Mouse (Mus musculus) lung, postnatal 0 days (tissue): ENCODE results near the gene Frmd8. TPM values are rescaled to one million over a fixed set of nuclear protein-coding genes. Genes with fewer than 3 reads are reported as not detected.
A peak's percentile ranks its signal among the peaks of the same experiment; 100 is the strongest.

Experiments used
- ATAC-seq: fragments of 200-750 bp; cut with Nextera tagmentation; 2 replicates; pipeline ENCODE4 v1.8.0; 2017; ENCODE audit warnings: moderate library complexity
- DNase-seq: peaks from one replicate; pipeline ENCODE4 v3.0.0-alpha.2; 2016; ENCODE audit warnings: low spot score
- H3K27ac ChIP-seq: fragments of 300-500 bp; sonication (generic); 2 replicates; pipeline ENCODE4 v1.5.1; 2014; ENCODE audit warnings: antibody characterized with exemption, mild to moderate bottlenecking, low read length, mixed read lengths
- H3K27me3 ChIP-seq: fragments of 300-500 bp; sonication (generic); replicated peaks from 2 replicates; pipeline ENCODE4 v1.6.1; 2014; ENCODE audit warnings: low read length, mixed read lengths; ENCODE audit not compliant: insufficient read depth
- H3K36me3 ChIP-seq: fragments of 300-500 bp; sonication (generic); 2 replicates; pipeline ENCODE4 v1.6.1; 2014; ENCODE audit warnings: low read length, mixed read lengths; ENCODE audit not compliant: insufficient read depth
- H3K4me1 ChIP-seq: fragments of 300-500 bp; sonication (generic); 2 replicates; pipeline ENCODE4 v1.6.1; 2014; ENCODE audit warnings: antibody characterized with exemption, low read depth, low read length, mixed read lengths; ENCODE audit not compliant: insufficient read depth
- H3K4me2 ChIP-seq: fragments of 300-500 bp; sonication (generic); replicated peaks from 2 replicates; pipeline ENCODE4 v1.6.1; 2014; ENCODE audit warnings: low read depth, mild to moderate bottlenecking, low read length, moderate library complexity, mixed read lengths
- H3K4me3 ChIP-seq: fragments of 300-500 bp; sonication (generic); 2 replicates; pipeline ENCODE4 v1.5.1; 2014; ENCODE audit warnings: low read depth, low read length
- H3K9ac ChIP-seq: fragments of 300-500 bp; sonication (generic); replicated peaks from 2 replicates; pipeline ENCODE4 v1.6.1; 2014; ENCODE audit warnings: low read depth, mild to moderate bottlenecking
- H3K9me3 ChIP-seq: fragments of 300-500 bp; sonication (generic); 2 replicates; pipeline ENCODE4 v1.6.1; 2016; ENCODE audit warnings: low read length, mixed read lengths
- CTCF ChIP-seq: IDR thresholded peaks from 2 replicates; pipeline ENCODE4 v1.5.1; 2016; ENCODE audit warnings: antibody characterized with exemption, mild to moderate bottlenecking
- EP300 ChIP-seq: IDR thresholded peaks from 2 replicates; pipeline ENCODE4 v1.6.1; 2016; ENCODE audit warnings: antibody characterized with exemption, mild to moderate bottlenecking, control low read depth
- WGBS: fragments of 180-500 bp; shearing (Covaris S2); extraction: QIAGEN DNeasy Blood & Tissue Kit; methylation state at CpG from one replicate; pipeline ENCODE4 v1.1.7; 2014; 5-methylcytosine and 5-hydroxymethylcytosine counted together
- polyA plus RNA-seq: library from polyadenylated mRNA; unstranded; fragments of >200 nt; fragmentation: Nextera tagmentation; extraction: Ambion mirVana; gene quantifications from 2 replicates; pipeline ENCODE4 v1.2.1, GENCODE M21; 2015

The Frmd8 gene
- polyA plus RNA-seq, 1 experiment from 2014 or later, result 35.1 TPM

DNA sequence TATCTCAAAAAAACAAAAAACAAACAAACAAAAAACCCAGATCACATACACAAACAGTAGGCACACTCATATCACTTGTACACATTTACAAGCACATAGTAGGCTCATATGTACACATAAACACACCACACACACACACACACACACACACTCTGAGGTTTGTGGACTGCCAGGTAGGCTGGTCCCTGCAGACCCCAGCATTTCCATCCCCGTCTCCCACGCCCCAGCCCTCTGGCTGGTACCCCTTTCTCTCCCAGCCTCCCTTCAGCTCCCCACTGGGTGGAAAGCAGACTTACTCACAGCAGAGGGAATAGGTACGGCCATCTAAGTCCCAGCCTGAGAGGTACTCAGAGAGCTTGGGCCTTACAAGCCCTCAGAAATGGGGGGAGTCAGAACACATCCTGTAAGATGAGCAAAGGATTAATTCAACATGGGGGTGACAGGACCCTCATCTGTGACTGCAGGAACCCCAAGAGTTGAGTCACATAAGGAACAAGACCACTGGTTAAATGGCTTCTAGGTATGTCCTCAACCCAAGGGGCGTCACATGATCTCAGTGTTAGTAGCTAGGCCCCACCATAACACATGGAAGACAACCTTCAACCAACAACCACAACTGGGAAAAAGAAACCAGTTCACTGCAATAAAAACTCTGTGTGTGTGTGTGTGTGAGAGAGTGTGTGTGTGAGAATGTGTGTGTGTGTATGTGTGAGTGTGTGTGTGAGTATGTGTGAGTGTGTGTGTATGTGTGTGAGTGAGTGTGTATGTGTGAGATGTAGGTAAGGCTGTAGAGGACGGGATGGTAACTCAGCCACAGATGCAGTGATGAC is 49.0 kb downstream of the Frmd8 start:
- Histone ChIP-seq H3K9ac (no peak overlapping the region), H3K4me2 (no peak overlapping the region), H3K27me3 (no peaks in the 10 kb centered on the region), H3K4me1 (peaks cover 23% of the 10 kb centered on the region), H3K36me3 (0 out of 2 replicates have a peak, but pooled peaks cover 8% of the 10 kb centered on the region), H3K9me3 (no peaks in the 10 kb centered on the region), H3K4me3 (no peak overlapping the region), H3K27ac (no peak overlapping the region; the same call in 1 of the 2 replicates)
- DNase-seq (no peak), ATAC-seq (no peak)
- 87% methylated on average over 5 of the region's 5 CpGs for WGBS
- TF ChIP-seq EP300 (no peak), CTCF (no peak)

DNA sequence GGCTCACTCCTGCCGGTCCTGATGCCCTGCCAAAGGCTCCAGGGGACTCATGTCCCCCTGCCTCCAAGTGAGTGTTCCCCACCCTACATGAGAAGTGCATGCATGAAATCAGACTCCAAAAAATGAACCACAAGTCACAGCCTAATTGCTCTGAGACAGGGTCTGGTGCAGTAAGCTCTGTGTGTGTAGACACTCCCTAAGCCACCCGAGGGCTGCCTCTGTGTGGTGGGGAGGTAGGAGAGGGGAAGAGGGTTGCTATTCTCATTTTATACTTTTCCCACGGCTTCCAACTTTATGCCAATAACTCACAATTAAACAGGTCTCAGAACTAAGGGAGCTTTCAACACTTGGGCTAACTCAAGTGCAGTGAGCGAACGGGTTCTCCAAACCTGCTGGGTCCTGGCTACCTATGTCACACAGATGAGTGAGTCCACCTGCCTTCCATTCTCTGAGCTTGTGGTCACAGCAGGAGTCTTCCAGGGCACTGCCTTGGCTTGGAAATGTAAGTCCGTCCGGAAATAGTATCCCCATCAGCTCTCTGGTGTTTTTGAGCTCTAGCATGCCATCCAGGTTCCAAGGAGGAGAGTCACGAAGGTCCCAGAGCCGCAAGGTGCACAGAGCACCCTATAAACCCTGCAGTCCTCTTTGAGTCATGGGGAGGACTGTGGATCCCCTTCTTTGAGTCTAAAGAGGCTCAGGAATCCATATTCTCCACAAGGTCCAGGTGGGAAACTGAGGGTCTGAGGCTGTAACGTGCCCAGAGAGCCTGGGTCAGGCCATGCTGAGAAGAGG is 50.1 kb downstream of the Frmd8 start:
- ATAC-seq, result no peak
- peak overlapping the region; percentile 85 for H3K27ac ChIP-seq
- H3K4me2 ChIP-seq, result no peak overlapping the region
- no peak for DNase-seq
- no peaks in the 10 kb centered on the region for H3K27me3 ChIP-seq
- peaks cover 20% of the 10 kb centered on the region for H3K4me1 ChIP-seq
- no peak overlapping the region for H3K9ac ChIP-seq
- no peak overlapping the region for H3K4me3 ChIP-seq
- 0 out of 2 replicates have a peak, but pooled peaks cover 8% of the 10 kb centered on the region for H3K36me3 ChIP-seq
- 74% methylated on average over 10 of the region's 10 CpGs for WGBS
- H3K9me3 ChIP-seq, result no peaks in the 10 kb centered on the region
- TF ChIP-seq CTCF, result no peak
- TF ChIP-seq EP300, result no peak

DNA sequence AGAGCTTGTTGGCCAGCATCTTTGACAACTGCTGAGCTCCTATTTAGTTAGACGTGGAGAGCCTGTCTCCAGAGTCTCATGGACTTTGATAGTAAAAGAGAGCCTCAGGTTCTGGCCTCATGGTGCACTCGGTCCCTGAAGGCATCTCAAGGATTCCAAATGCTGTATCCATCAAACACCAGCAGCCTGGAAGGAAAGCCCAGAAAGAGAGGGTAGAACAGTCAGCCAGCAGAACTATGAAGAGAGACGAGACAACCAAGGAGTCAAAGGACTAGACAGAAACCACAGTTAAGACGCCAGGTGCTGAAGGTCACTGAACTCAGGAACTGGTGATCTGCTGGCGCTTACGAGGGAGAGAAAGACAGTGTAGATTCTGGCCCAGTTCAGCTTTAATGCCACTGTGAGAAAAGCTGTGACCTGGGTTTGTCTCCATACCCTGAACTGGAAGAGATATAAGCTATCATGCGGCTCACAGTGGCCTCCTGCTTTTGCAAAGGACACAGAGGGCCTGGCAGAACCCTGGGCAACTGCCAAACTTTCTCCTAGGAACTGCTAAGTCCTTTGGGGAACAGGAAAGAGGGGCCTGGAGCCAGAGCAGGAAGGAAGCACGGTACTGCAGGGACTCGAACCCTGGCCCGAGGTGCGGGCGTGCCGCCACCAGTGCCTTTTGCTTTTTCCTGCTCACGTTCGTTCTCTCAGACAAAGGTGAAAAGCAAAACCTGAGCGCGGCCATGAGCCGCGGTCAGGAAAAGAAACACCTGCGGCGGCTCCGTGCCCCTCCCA is 50.8 kb downstream of the Frmd8 start:
- TF ChIP-seq CTCF (no peak), EP300 (no peak)
- H3K36me3 ChIP-seq, result 0 out of 2 replicates have a peak, but pooled peaks cover 8% of the 10 kb centered on the region
- H3K9me3 ChIP-seq, result no peaks in the 10 kb centered on the region
- 53% methylated on average over 21 of the region's 22 CpGs for WGBS
- H3K27me3 ChIP-seq, result no peaks in the 10 kb centered on the region
- H3K27ac ChIP-seq, result peak overlapping the region; percentile 85
- H3K4me3 ChIP-seq, result no peak overlapping the region
- H3K9ac ChIP-seq, result no peak overlapping the region
- peaks cover 19% of the 10 kb centered on the region for H3K4me1 ChIP-seq
- peak; percentile 52 for DNase-seq
- ATAC-seq, result no peak
- no peak overlapping the region for H3K4me2 ChIP-seq

DNA sequence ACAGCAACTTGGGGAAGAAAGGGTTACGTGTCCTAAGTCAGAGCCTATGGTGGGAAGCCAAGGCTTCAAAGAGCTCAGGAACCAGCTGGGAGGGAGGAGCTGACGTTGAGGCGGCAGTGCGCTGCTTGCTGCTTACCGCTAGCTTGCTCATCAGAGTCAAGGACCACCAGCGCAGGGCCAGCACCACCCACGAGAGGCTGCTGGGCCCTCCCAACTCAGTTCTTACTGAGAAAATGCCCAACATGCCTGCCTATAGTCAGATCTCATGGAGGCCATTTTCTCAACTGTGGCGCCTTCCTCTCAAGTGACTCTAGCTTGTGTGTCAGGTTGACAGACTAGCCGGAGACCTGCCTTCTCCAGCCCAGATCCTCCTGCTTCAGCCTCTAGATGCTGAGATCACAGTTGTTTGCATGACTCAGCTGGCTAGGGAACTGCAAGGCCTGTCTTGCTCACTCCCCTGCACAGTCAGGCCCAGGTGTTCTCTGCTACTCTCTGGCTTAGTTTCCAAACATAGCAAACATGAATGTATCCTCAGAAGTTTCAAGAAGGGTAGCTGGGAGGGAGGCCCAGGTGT is 51.7 kb downstream of the Frmd8 start:
- Histone ChIP-seq H3K9ac (no peak overlapping the region), H3K4me3 (no peak overlapping the region), H3K27ac (peak overlapping the region; percentile 85), H3K9me3 (no peaks in the 10 kb centered on the region), H3K36me3 (0 out of 2 replicates have a peak, but pooled peaks cover 8% of the 10 kb centered on the region), H3K4me1 (peaks cover 20% of the 10 kb centered on the region), H3K27me3 (no peaks in the 10 kb centered on the region), H3K4me2 (no peak overlapping the region)
- 16% methylated on average over 9 of the region's 9 CpGs for WGBS
- ATAC-seq, result peak; percentile 64
- TF ChIP-seq EP300, result no peak
- peak; percentile 36 for TF ChIP-seq CTCF
- peak; percentile 92 for DNase-seq

DNA sequence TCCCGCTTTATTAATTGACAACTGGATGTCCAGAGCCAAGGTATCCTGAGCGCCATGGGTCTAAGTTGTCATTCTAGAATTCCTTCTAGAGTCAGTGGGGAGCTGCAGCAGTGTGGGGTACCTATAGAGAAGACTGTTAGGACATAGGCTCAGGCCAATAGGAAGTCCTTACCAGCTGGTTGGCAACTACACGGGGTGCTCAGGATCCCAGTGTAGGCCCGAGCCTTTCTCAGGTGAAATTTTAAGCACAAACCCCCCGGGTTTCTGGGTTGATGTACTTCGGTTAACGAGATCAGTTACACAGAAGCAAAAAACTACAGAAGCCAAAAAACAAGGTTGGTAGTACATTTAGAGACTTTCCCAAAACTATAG is 52.3 kb downstream of the Frmd8 start:
- peak overlapping the region; percentile 85 for H3K27ac ChIP-seq
- no peaks in the 10 kb centered on the region for H3K27me3 ChIP-seq
- no peak for DNase-seq
- no peak overlapping the region for H3K4me3 ChIP-seq
- H3K4me1 ChIP-seq, result peaks cover 20% of the 10 kb centered on the region
- H3K36me3 ChIP-seq, result 0 out of 2 replicates have a peak, but pooled peaks cover 8% of the 10 kb centered on the region
- no peaks in the 10 kb centered on the region for H3K9me3 ChIP-seq
- TF ChIP-seq CTCF, result no peak
- TF ChIP-seq EP300, result no peak; the same call in 1 of the 2 replicates
- WGBS, result 58% methylated on average over 7 of the region's 7 CpGs
- no peak for ATAC-seq
- no peak overlapping the region for H3K4me2 ChIP-seq
- H3K9ac ChIP-seq, result no peak overlapping the region
